11 mouse cellular contexts compared by ENCODE assay signal in the genomic region with DNA sequence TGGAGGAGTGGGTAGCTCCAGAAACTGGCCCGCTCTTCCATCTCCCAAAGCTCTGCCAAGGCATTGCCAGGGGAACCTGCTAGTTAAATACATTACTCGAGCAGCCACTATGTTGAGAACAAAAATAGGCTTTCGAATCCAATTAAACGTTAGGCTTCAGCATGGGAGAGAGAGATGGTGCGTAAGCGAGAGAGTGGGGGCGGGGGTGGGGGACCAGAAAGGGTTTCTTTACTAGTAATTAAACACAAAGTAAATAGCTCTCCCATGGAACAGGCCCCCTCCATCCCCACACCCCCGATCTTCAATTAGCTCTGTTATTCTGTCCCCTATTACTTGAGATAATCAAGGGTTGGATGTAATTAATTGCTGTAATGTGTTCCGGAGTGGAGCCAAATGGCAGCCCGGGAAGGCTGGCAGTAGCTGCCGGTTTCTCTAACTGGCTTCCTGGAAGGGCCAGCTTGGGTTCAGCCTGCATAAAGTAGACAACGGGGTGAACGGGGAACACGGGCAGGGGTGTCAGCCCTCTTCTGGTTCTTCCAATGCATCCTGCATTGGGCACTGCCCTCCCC. TPM values are rescaled to one million over a fixed set of nuclear protein-coding genes. Genes with fewer than 3 reads are reported as not detected.
A peak's percentile ranks its signal among the peaks of the same experiment; 100 is the strongest.
DNase-seq lines count a peak whose midpoint lies in the region; ATAC-seq lines count a peak whose summit lies in the region.
"Had no signal": no experiment of that assay in that cellular context is flagged by ENCODE, and none has a peak within 500 bp of the region (broad histone marks: within the 10 kb centered on the region; RNA-seq: fewer than 3 reads in every experiment).

No protein-coding gene starts in this region.

- peak; percentile 75 for ATAC-seq in hindbrain, embryonic 13.5 days (ENCODE audit: low FRiP score)
- no peak for ATAC-seq in hindbrain, embryonic 11.5 days (ENCODE audit: low FRiP score)
- ATAC-seq in forebrain, embryonic 16.5 days: peak; percentile 94
- no peak for ATAC-seq in erythroid progenitor cell, adult 5-6 weeks (replicated peaks; ENCODE audit: low FRiP score, poor library complexity, severe bottlenecking)

- no peaks in the 10 kb centered on the region for H3K36me3 ChIP-seq in hindbrain, embryonic 13.5 days
- no peaks in the 10 kb centered on the region for H3K36me3 ChIP-seq in hindbrain, embryonic 11.5 days (ENCODE audit: control insufficient read depth, insufficient read depth, low read length)
- H3K36me3 ChIP-seq in forebrain, embryonic 16.5 days (ENCODE audit: control insufficient read depth, insufficient read depth): no peaks in the 10 kb centered on the region
- H3K36me3 ChIP-seq: heart, embryonic 13.5 days; stomach, embryonic 15.5 days had no signal

- H3K27me3 ChIP-seq in hindbrain, embryonic 13.5 days: no peaks in the 10 kb centered on the region
- H3K27me3 ChIP-seq in hindbrain, embryonic 11.5 days (ENCODE audit: control insufficient read depth, insufficient read depth, low read length): no peaks in the 10 kb centered on the region
- peaks cover 38% of the 10 kb centered on the region for H3K27me3 ChIP-seq in forebrain, embryonic 16.5 days (replicated peaks; ENCODE audit: control insufficient read depth, insufficient read depth, low read length)
- H3K27me3 ChIP-seq: heart, embryonic 13.5 days; stomach, embryonic 15.5 days had no signal

- H3K4me1 ChIP-seq in hindbrain, embryonic 13.5 days (replicated peaks): peaks cover 21% of the 10 kb centered on the region
- no peaks in the 10 kb centered on the region for H3K4me1 ChIP-seq in hindbrain, embryonic 11.5 days (replicated peaks; ENCODE audit: control insufficient read depth, insufficient read depth, low read length)
- H3K4me1 ChIP-seq in forebrain, embryonic 16.5 days (replicated peaks; ENCODE audit: control insufficient read depth, insufficient read depth, low read length): peaks cover 19% of the 10 kb centered on the region
- H3K4me1 ChIP-seq: heart, embryonic 13.5 days; stomach, embryonic 15.5 days had no signal

- H3K27ac ChIP-seq in hindbrain, embryonic 13.5 days: peak overlapping the region; percentile 79
- no peak overlapping the region for H3K27ac ChIP-seq in hindbrain, embryonic 11.5 days (ENCODE audit: low read depth, low read length)
- peak overlapping the region; percentile 62 for H3K27ac ChIP-seq in forebrain, embryonic 16.5 days (ENCODE audit: low read length)
- H3K27ac ChIP-seq: heart, embryonic 13.5 days; stomach, embryonic 15.5 days had no signal

- no peak for DNase-seq in hindbrain, embryonic 11.5 days (ENCODE audit: low spot score)
- peak; percentile 32 for DNase-seq in left cerebral cortex, adult 11 months (ENCODE audit: low spot score)
- peak; percentile 37 for DNase-seq in retina, embryonic 14.5 days (ENCODE audit: low spot score)
- no peak for DNase-seq in testis, postnatal 10 days (ENCODE audit: low spot score)
- no peak for DNase-seq in heart, postnatal 14 days
- DNase-seq: adrenal gland, adult 8-10 months had no signal

- no peak overlapping the region for H3K9ac ChIP-seq in hindbrain, embryonic 13.5 days
- no peak overlapping the region for H3K9ac ChIP-seq in hindbrain, embryonic 11.5 days (ENCODE audit: low read depth, low read length)
- H3K9ac ChIP-seq in forebrain, embryonic 16.5 days (replicated peaks; ENCODE audit: low read depth, low read length): no peak overlapping the region
- H3K9ac ChIP-seq: heart, embryonic 13.5 days; stomach, embryonic 15.5 days had no signal

- intact Hi-C loops in heart, postnatal 14 days (cut with DNase I): no loop called here

- H3K4me3 ChIP-seq in hindbrain, embryonic 13.5 days: no peak overlapping the region
- no peak overlapping the region for H3K4me3 ChIP-seq in hindbrain, embryonic 11.5 days (ENCODE audit: low read depth, low read length)
- no peak overlapping the region for H3K4me3 ChIP-seq in forebrain, embryonic 16.5 days (replicated peaks; ENCODE audit: low read length)
- H3K4me3 ChIP-seq: heart, embryonic 13.5 days; stomach, embryonic 15.5 days had no signal

- WGBS in hindbrain, embryonic 13.5 days: 53% methylated on average over 14 of the region's 14 CpGs
- 83% methylated on average over 14 of the region's 14 CpGs for WGBS in hindbrain, embryonic 11.5 days
- 8% methylated on average over 14 of the region's 14 CpGs for WGBS in forebrain, embryonic 16.5 days

- no peaks in the 10 kb centered on the region for H3K9me3 ChIP-seq in hindbrain, embryonic 13.5 days
- H3K9me3 ChIP-seq in hindbrain, embryonic 11.5 days (ENCODE audit: control insufficient read depth, low read length): no peaks in the 10 kb centered on the region
- H3K9me3 ChIP-seq in forebrain, embryonic 16.5 days (ENCODE audit: control insufficient read depth, low read length): no peaks in the 10 kb centered on the region
- H3K9me3 ChIP-seq: heart, embryonic 13.5 days; stomach, embryonic 15.5 days had no signal

- H3K4me2 ChIP-seq in hindbrain, embryonic 13.5 days: no peak overlapping the region
- no peak overlapping the region for H3K4me2 ChIP-seq in hindbrain, embryonic 11.5 days (replicated peaks; ENCODE audit: low read depth, low read length)
- peak overlapping the region; percentile 4 for H3K4me2 ChIP-seq in forebrain, embryonic 16.5 days (ENCODE audit: low read length)
- H3K4me2 ChIP-seq: heart, embryonic 13.5 days; stomach, embryonic 15.5 days had no signal

RNA-seq across cellular contexts. Expression of gene Card11, which starts 59.4 kb away (rescaled TPM):
- 0.10 and 0.17 TPM in 2 replicates for polyA plus RNA-seq in hindbrain, embryonic 13.5 days (2015; fragmentation: Nextera tagmentation; extraction: Ambion mirVana)
- 0.14 TPM in 1 of 2 replicates, not detected in the other for polyA plus RNA-seq in hindbrain, embryonic 11.5 days (2014; fragmentation: Nextera tagmentation; extraction: Ambion mirVana)
- polyA plus RNA-seq in forebrain, embryonic 16.5 days (2015; fragmentation: Nextera tagmentation; extraction: Ambion mirVana): 0.05 TPM in 1 of 2 replicates, not detected in the other
- 1.7 and 1.8 TPM in 2 replicates for total RNA-seq in erythroid progenitor cell, adult 5-6 weeks (2015; ENCODE audit: low replicate concordance)
- total RNA-seq in erythroid progenitor cell, adult 5-6 weeks (2017; ENCODE audit: low replicate concordance): 1.3 and 2.3 TPM in 2 replicates
- total RNA-seq in heart, postnatal 14 days (2021): 1 to 10 TPM in 1 of 2 experiments, under 1 TPM in 1; 0.41 to 2.0 TPM

Comparison
In these comparisons a context has a peak if more than half of its experiments do, and no peak if none do; other contexts are left out.
1. ATAC-seq: peak in hindbrain, embryonic 13.5 days (single experiment) and forebrain, embryonic 16.5 days (single experiment); none in hindbrain, embryonic 11.5 days (single experiment) and erythroid progenitor cell, adult 5-6 weeks (single experiment).
2. DNase-seq: peak in left cerebral cortex, adult 11 months (single experiment) and retina, embryonic 14.5 days (single experiment); none in hindbrain, embryonic 11.5 days (single experiment), testis, postnatal 10 days (single experiment) and heart, postnatal 14 days (0 of 2).